Mouse (Mus musculus) layer of hippocampus, adult 2 months (tissue): Measurements from ENCODE around the gene Iffo1. TPM values are rescaled to one million over a fixed set of nuclear protein-coding genes. Genes with fewer than 3 reads are reported as not detected.
A peak's percentile ranks its signal among the peaks of the same experiment; 100 is the strongest.

Experiments used
- DNase-seq, 2 experiments: peaks; one replicate each; pipeline ENCODE4 v3.0.0; 2022; ENCODE audit warnings: low spot score in 2 of 2
- H3K27ac ChIP-seq: fragments of 200-600 bp; 2 replicates; pipeline ENCODE4 v1.8.1; 2022
- H3K4me3 ChIP-seq: fragments of 200-600 bp; 2 replicates; pipeline ENCODE4 v1.8.1; 2022; ENCODE audit warnings: mild to moderate bottlenecking
- CTCF ChIP-seq: fragments of 200-600 bp; conservative IDR thresholded peaks from 2 replicates; pipeline ENCODE4 v1.8.1; 2022; ENCODE audit warnings: antibody characterized with exemption, mild to moderate bottlenecking, moderate library complexity
- microRNA-seq, 2 experiments: library from miRNA; unstranded; fragments of <30 nt; microRNA quantifications; one replicate each; pipeline ENCODE4 v1.2.0; 2021
- total RNA-seq, 2 experiments: library from RNA; stranded (reverse); gene quantifications; 2 replicates each; pipeline ENCODE4 v1.2.3; 2021

Gene Iffo1
- total RNA-seq, 2 experiments from 2014 or later, result 69.9 to 71.9 TPM

DNA sequence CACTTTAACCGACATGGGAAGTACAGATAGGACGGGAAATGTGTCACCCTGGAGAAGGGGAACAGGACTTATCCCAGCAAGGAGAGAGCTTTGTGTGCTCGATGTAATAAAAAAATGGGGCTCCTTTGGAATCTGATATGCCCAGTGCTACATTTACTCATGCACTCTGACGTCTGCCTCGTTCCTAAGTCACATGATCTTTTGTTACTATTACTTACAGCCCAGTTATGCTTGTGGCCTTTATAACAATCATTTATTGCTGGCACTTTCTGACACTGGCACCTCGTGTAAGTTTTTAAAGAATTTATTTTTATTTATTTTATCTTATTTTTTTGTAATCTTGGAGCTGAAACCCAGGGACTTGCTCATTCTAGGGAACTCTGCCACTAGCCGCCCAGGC lies 48.3 kb downstream of the Iffo1 start:
- Histone ChIP-seq H3K27ac (no peak overlapping the region), H3K4me3 (no peak overlapping the region)
- no peak for TF ChIP-seq CTCF
- DNase-seq, result no peak

- no peak for TF ChIP-seq CTCF
- Histone ChIP-seq H3K4me3 (no peak overlapping the region), H3K27ac (peak overlapping the region; percentile 85)
- DNase-seq, result no peak
Measured at GRCm38 (mm10) chr6:125195541-125196075, 50.6 kb downstream of the Iffo1 start.

- Histone ChIP-seq H3K27ac (peak overlapping the region; percentile 85), H3K4me3 (no peak overlapping the region)
- DNase-seq, result no peak
- TF ChIP-seq CTCF, result no peak
Measured at GRCm38 (mm10) chr6:125196301-125196700, 51.3 kb downstream of the Iffo1 start.

- no peak; the same call in 1 of the 2 replicates for TF ChIP-seq CTCF
- Histone ChIP-seq H3K27ac (peak overlapping the region; percentile 85), H3K4me3 (no peak overlapping the region)
- DNase-seq, result no peak
Measured at GRCm38 (mm10) chr6:125197166-125197565, 52.1 kb downstream of the Iffo1 start.

GRCm38 (mm10) chr6:125210436-125210835 lies 65.4 kb downstream of the Iffo1 start:
- no peak for DNase-seq
- H3K4me3 ChIP-seq, result no peak overlapping the region
- no peak overlapping the region for H3K27ac ChIP-seq
- peak; percentile 20; the same call in 1 of the 2 replicates for TF ChIP-seq CTCF

Small RNA genes lying within 50 kb of the gene (microRNA-seq; reads per million reads assigned to microRNA genes)
- gene Mir3098 (0.18 to 0.32 reads per million in 2 experiments), gene Mir7045 (1.3 to 1.7 reads per million in 2 experiments)

Other genes with a start within 250 kb of the Iffo1 start
- gene Lag3, start 233.5 kb upstream of the Iffo1 start, total RNA-seq, result 1 to 10 TPM; 1.3 to 1.7 TPM
- gene Ptms, start 225.1 kb upstream of the Iffo1 start, total RNA-seq, result 1,000 to 10,000 TPM in 1 of 2 experiments, 100 to 1,000 TPM in 1; 991 to 1,057 TPM
- gene Mlf2, start 213.9 kb upstream of the Iffo1 start, total RNA-seq, result 100 to 1,000 TPM; 627 to 642 TPM
- gene Cops7a, start 179.7 kb upstream of the Iffo1 start, total RNA-seq, result 100 to 1,000 TPM; 136 to 151 TPM
- gene Pianp, start 148.5 kb upstream of the Iffo1 start, total RNA-seq, result 100 to 1,000 TPM; 163 to 181 TPM
- 10 to 100 TPM; 50.0 to 50.9 TPM for gene Zfp384, start 136.1 kb upstream of the Iffo1 start, total RNA-seq
- 10 to 100 TPM; 60.1 to 63.2 TPM for gene Ing4, start 105.5 kb upstream of the Iffo1 start, total RNA-seq
- 10 to 100 TPM; 15.9 to 19.2 TPM for gene Acrbp, start 95.6 kb upstream of the Iffo1 start, total RNA-seq
- gene Lpar5, start 77.3 kb upstream of the Iffo1 start, total RNA-seq, result 1 to 10 TPM in 1 of 2 experiments, under 1 TPM in 1; 0.61 to 1.1 TPM
- gene Chd4, start 49.3 kb upstream of the Iffo1 start, total RNA-seq, result 100 to 1,000 TPM; 176 to 185 TPM
- gene Nop2, start 13.3 kb upstream of the Iffo1 start, total RNA-seq, result 10 to 100 TPM; 30.8 to 31.7 TPM
- 1,000 to 10,000 TPM; 2,438 to 2,531 TPM for gene Gapdh, start 21.2 kb downstream of the Iffo1 start, total RNA-seq
- 10 to 100 TPM; 24.3 to 28.5 TPM for gene Ncapd2, start 46.5 kb downstream of the Iffo1 start, total RNA-seq
- gene Mrpl51, start 46.6 kb downstream of the Iffo1 start, total RNA-seq, result 10 to 100 TPM; 70.8 to 75.3 TPM
- 10 to 100 TPM; 83.5 to 83.6 TPM for gene Vamp1, start 70.3 kb downstream of the Iffo1 start, total RNA-seq
- gene Tapbpl, start 86.6 kb downstream of the Iffo1 start, total RNA-seq, result 1 to 10 TPM; 3.2 to 4.2 TPM
- not detected for gene Cd27, start 91.8 kb downstream of the Iffo1 start, total RNA-seq
- not detected for gene Tuba3a, start 140.8 kb downstream of the Iffo1 start, total RNA-seq
- 1 to 10 TPM; 6.6 to 9.8 TPM for gene Ltbr, start 168.6 kb downstream of the Iffo1 start, total RNA-seq
- 1 to 10 TPM; 4.3 to 5.2 TPM for gene Scnn1a, start 175.4 kb downstream of the Iffo1 start, total RNA-seq
- 10 to 100 TPM; 12.0 to 12.1 TPM for gene Tnfrsf1a, start 204.1 kb downstream of the Iffo1 start, total RNA-seq
- under 1 TPM in 1 of 2 experiments, not detected in 1; 0.17 TPM for gene Plekhg6, start 235.6 kb downstream of the Iffo1 start, total RNA-seq